Mouse (Mus musculus) embryonic facial prominence, embryonic 14.5 days (tissue): ENCODE measurements at regions not wholly inside any gene's neighbourhood (a gene's known extent, or its start where the extent isn't known, plus 50 kb on each side); places are given as distances from the start of the nearest gene placed in this dataset.
A peak's percentile ranks its signal among the peaks of the same experiment; 100 is the strongest.

Experiments used
- ATAC-seq: fragments of 200-750 bp; cut with Nextera tagmentation; 2 replicates; pipeline ENCODE4 v1.8.0; 2017; ENCODE audit warnings: low read depth, moderate number of reproducible peaks, moderate TSS enrichment
- DNase-seq: peaks from one replicate; pipeline ENCODE4 v3.0.0-alpha.2; 2015; ENCODE audit warnings: low spot score
- H3K27ac ChIP-seq: fragments of 300-500 bp; sonication (generic); replicated peaks from 2 replicates; pipeline ENCODE4 v1.5.1; 2014; ENCODE audit warnings: low read depth, mild to moderate bottlenecking, low read length, moderate library complexity
- H3K27me3 ChIP-seq: fragments of 300-500 bp; sonication (generic); replicated peaks from 2 replicates; pipeline ENCODE4 v1.6.1; 2014; ENCODE audit warnings: low read length; ENCODE audit not compliant: control insufficient read depth, insufficient read depth
- H3K36me3 ChIP-seq: fragments of 300-500 bp; sonication (generic); 2 replicates; pipeline ENCODE4 v1.6.1; 2014; ENCODE audit warnings: low read length, mixed read lengths; ENCODE audit not compliant: control insufficient read depth, insufficient read depth
- H3K4me1 ChIP-seq: fragments of 300-500 bp; sonication (generic); 2 replicates; pipeline ENCODE4 v1.6.1; 2014; ENCODE audit warnings: antibody characterized with exemption, low read length; ENCODE audit not compliant: control insufficient read depth, insufficient read depth
- H3K4me2 ChIP-seq: fragments of 300-500 bp; sonication (generic); 2 replicates; pipeline ENCODE4 v1.6.1; 2014; ENCODE audit warnings: low read depth, mild to moderate bottlenecking, low read length, moderate library complexity, mixed read lengths
- H3K4me3 ChIP-seq: fragments of 300-500 bp; sonication (generic); 2 replicates; pipeline ENCODE4 v1.5.1; 2014; ENCODE audit warnings: low read depth, mild to moderate bottlenecking, low read length
- H3K9ac ChIP-seq: fragments of 300-500 bp; sonication (generic); 2 replicates; pipeline ENCODE4 v1.6.1; 2014; ENCODE audit warnings: low read depth, mild to moderate bottlenecking, low read length, moderate library complexity, mixed read lengths
- H3K9me3 ChIP-seq: fragments of 300-500 bp; sonication (generic); 2 replicates; pipeline ENCODE4 v1.6.1; 2016; ENCODE audit warnings: low read length; ENCODE audit not compliant: control insufficient read depth
- WGBS: fragments of 180-500 bp; shearing (Covaris S2); extraction: QIAGEN DNeasy Blood & Tissue Kit; methylation state at CpG from one replicate; pipeline ENCODE4 v1.1.7; 2014; 5-methylcytosine and 5-hydroxymethylcytosine counted together

DNA sequence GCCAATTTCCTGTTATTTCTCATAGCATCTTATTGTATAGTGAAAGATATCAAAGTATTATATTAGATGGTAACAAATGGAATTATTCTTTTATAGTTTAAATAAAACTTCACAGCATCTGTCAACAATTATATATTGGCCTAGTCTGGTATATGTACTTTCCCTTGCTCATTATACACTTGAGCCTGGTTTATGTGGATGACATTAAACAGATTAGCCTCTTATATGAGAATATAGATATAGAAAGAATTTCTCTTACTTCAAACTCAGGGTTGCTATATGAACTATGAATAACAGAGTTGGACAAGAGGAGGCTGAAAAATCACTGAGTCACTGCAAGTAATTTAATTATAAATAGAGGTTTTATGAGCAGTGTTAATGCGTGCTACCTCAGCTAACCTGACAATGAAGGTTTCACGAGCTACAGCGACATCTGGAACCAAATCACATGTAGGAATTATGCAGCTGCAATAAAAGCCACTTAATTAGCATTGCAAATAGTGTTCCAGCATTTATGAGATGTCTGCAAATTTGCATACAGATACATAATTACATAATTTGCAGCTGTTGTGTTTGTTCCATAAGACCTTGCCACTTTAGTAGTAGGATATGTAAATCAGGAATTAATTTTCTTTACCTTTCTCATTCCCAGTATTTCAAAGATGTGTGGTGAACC, 452.9 kb upstream of the Frg1 start:
- ATAC-seq: no peak
- no peak overlapping the region for H3K4me3 ChIP-seq
- WGBS: 65% methylated on average over 3 of the region's 3 CpGs
- H3K9me3 ChIP-seq: no peaks in the 10 kb centered on the region
- H3K4me2 ChIP-seq: no peak overlapping the region
- H3K4me1 ChIP-seq: no peaks in the 10 kb centered on the region
- H3K27me3 ChIP-seq: no peaks in the 10 kb centered on the region
- H3K36me3 ChIP-seq: no peaks in the 10 kb centered on the region
- no peak overlapping the region for H3K27ac ChIP-seq
- no peak for DNase-seq
- H3K9ac ChIP-seq: no peak overlapping the region

DNA sequence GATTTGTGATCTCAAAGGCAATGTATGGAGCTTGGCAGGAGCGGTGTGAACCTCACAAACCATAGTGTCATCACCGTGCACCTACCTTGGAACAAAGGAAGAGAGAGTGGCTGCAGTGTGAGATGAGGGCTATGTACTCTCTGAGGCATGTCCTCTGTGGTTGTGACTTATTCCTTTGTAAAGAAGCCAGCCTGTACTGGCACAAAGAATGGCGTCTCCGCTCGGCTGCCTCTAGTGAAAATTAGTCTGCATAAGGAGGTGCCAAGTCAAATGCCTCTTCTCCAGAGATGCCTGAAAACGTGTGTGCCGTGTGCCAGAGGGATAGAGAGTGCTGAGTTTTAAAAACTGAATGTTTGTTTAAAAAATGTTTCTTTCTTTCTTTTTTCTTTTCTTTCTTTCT, 444.0 kb upstream of the Frg1 start:
- 79% methylated on average over 7 of the region's 7 CpGs for WGBS
- no peaks in the 10 kb centered on the region for H3K9me3 ChIP-seq
- no peak overlapping the region for H3K4me3 ChIP-seq
- no peak overlapping the region for H3K9ac ChIP-seq
- DNase-seq: no peak
- H3K4me1 ChIP-seq: no peaks in the 10 kb centered on the region
- no peaks in the 10 kb centered on the region for H3K36me3 ChIP-seq
- H3K4me2 ChIP-seq: no peak overlapping the region
- ATAC-seq: no peak
- no peak overlapping the region for H3K27ac ChIP-seq
- H3K27me3 ChIP-seq: no peaks in the 10 kb centered on the region

DNA sequence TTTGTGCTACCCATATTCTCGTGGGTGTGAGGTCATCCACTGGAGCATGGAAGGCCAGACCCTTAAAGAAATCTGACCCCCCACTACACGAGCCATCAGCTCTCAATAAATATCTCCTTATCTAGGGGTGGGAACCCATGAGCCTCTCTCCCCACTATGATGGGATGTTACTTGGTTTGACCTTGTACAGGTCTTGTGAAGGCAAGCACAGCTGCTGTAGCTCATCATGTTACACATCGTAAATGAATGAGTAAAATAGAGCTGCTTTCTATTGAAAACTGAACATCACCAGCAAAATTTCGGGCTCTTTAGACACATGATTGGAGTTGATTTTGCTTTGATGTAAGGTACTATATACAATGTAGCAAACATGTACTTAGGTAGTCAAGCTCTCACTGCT, 414.8 kb upstream of the Frg1 start:
- Histone ChIP-seq H3K36me3 (no peaks in the 10 kb centered on the region), H3K27me3 (no peaks in the 10 kb centered on the region), H3K4me2 (no peak overlapping the region), H3K27ac (no peak overlapping the region), H3K9ac (no peak overlapping the region), H3K4me1 (0 out of 2 replicates have a peak, but pooled peaks cover 2% of the 10 kb centered on the region), H3K9me3 (no peaks in the 10 kb centered on the region), H3K4me3 (no peak overlapping the region)
- no peak for DNase-seq
- 73% methylated on average over 4 of the region's 4 CpGs for WGBS
- no peak for ATAC-seq

GRCm38 (mm10) chr8:41830407-41830806, 413.5 kb upstream of the Frg1 start:
- whole genome bisulfite sequencing: 32% methylated on average over 6 of the region's 6 CpGs
- ATAC-seq (no peak), DNase-seq (no peak)

GRCm38 (mm10) chr8:41824928-41825327, 408.1 kb upstream of the Frg1 start:
- H3K27me3 ChIP-seq: no peaks in the 10 kb centered on the region
- no peaks in the 10 kb centered on the region for H3K9me3 ChIP-seq
- no peak overlapping the region for H3K27ac ChIP-seq
- H3K4me3 ChIP-seq: no peak overlapping the region
- H3K36me3 ChIP-seq: no peaks in the 10 kb centered on the region
- no peak overlapping the region for H3K4me2 ChIP-seq
- H3K9ac ChIP-seq: no peak overlapping the region
- DNase-seq (peak; percentile 63), ATAC-seq (no peak)
- H3K4me1 ChIP-seq: peaks cover 2% of the 10 kb centered on the region; the same call in 1 of the 2 replicates
- 23% methylated on average over 7 of the region's 7 CpGs for WGBS

More at GRCm38 (mm10) chr8:41830407-41830806, 413.5 kb upstream of the Frg1 start:
- H3K9ac ChIP-seq: no peak overlapping the region
- 0 out of 2 replicates have a peak overlapping the region, but pooled peaks have one; percentile 5 for H3K4me2 ChIP-seq
- H3K4me3 ChIP-seq: no peak overlapping the region
- H3K27ac ChIP-seq: no peak overlapping the region
- 0 out of 2 replicates have a peak, but pooled peaks cover 2% of the 10 kb centered on the region for H3K4me1 ChIP-seq
- no peaks in the 10 kb centered on the region for H3K9me3 ChIP-seq
- no peaks in the 10 kb centered on the region for H3K27me3 ChIP-seq
- H3K36me3 ChIP-seq: no peaks in the 10 kb centered on the region

DNA sequence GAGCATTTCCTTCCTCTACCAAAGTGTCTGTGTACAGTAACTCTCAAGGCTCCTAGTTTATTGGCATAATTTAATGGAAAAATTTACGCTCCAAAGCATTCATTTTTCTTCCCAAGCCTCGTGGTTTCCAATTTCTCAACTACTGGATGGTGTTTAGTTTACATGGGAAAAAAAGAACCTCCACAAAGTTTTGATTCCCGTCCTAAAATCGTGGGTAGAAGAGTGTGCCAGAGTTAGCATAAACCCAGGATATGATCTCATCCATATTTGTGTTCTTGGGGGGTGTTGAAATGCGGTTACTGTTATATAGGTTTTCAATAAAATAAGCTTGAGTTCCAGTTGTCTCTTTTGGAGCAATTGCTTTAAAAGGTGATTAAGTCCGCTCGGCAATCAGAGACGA, 406.2 kb upstream of the Frg1 start:
- peaks cover 9% of the 10 kb centered on the region for H3K4me1 ChIP-seq
- no peak overlapping the region for H3K9ac ChIP-seq
- H3K4me2 ChIP-seq: no peak overlapping the region
- no peak overlapping the region for H3K4me3 ChIP-seq
- H3K27ac ChIP-seq: no peak overlapping the region
- no peak for ATAC-seq
- peak; percentile 51 for DNase-seq
- H3K27me3 ChIP-seq: no peaks in the 10 kb centered on the region
- WGBS: 54% methylated on average over 8 of the region's 8 CpGs
- no peaks in the 10 kb centered on the region for H3K9me3 ChIP-seq
- no peaks in the 10 kb centered on the region for H3K36me3 ChIP-seq

DNA sequence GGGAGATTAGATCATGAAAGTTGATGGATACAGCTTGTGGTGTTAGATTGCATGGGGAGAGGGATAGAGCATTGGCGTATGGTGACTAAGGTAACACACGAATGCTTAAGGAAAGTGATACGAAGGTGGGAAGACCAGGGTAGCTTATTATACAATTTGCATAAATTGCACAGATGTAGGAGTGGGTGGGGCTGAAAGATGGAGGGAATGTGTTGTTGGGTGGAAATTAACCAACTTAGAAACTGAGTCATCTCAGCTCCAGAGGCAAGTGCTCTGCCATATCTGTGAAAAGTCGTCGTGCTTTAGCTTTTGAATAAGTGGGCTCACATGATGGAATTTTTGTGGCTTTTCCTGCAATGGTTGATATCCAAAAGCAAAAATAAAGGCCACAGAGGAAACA, 404.8 kb upstream of the Frg1 start:
- 83% methylated on average over 5 of the region's 5 CpGs for WGBS
- no peaks in the 10 kb centered on the region for H3K36me3 ChIP-seq
- peaks cover 7% of the 10 kb centered on the region for H3K4me1 ChIP-seq
- H3K4me3 ChIP-seq: no peak overlapping the region
- DNase-seq (no peak), ATAC-seq (no peak)
- H3K4me2 ChIP-seq: no peak overlapping the region
- no peak overlapping the region for H3K27ac ChIP-seq
- no peaks in the 10 kb centered on the region for H3K9me3 ChIP-seq
- H3K9ac ChIP-seq: no peak overlapping the region
- H3K27me3 ChIP-seq: no peaks in the 10 kb centered on the region

DNA sequence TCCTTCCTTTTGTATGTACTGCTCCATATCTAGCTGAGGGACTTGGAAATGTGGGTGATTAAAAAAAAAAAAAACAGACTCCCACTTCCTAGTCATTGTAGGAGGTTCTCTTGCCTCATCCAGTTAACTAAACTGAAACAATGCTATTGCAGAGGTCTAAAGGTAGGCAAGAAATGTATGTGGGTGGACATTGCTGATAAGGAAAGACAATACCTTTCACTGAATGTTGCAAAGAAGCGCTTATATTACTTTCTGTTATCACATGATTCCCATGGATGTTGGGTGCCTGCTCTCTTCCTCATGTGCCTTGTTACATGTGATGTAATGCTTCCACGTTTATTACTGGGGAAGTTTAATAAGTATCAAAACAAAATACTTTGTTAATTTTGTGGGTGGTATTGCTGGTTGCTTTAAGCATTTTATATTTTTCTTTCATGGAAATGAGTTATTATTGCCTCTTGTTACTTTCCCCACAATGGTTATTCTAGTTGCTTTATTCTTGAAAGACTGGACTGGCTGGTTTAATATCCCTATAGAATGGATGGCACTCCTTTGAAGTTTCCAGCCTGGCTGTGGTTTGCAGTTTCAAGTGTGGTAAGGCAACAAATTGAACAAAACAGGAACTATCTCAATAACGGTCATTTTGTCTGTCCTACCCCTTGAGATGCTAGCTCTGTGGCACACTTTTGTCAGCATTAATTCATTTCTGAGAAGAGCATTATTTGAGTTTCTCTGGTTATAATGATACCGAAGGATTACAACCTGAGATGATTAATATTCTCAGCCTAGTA, 403.9 kb upstream of the Frg1 start:
- no peaks in the 10 kb centered on the region for H3K36me3 ChIP-seq
- H3K27me3 ChIP-seq: no peaks in the 10 kb centered on the region
- H3K27ac ChIP-seq: no peak overlapping the region
- no peaks in the 10 kb centered on the region for H3K9me3 ChIP-seq
- H3K4me3 ChIP-seq: no peak overlapping the region
- H3K4me1 ChIP-seq: peaks cover 7% of the 10 kb centered on the region
- WGBS: 82% methylated on average over 4 of the region's 4 CpGs
- DNase-seq (no peak), ATAC-seq (no peak)
- H3K4me2 ChIP-seq: no peak overlapping the region
- no peak overlapping the region for H3K9ac ChIP-seq
